Comparison of ENCODE assay signal across 22 mouse cellular contexts in the genomic region with DNA sequence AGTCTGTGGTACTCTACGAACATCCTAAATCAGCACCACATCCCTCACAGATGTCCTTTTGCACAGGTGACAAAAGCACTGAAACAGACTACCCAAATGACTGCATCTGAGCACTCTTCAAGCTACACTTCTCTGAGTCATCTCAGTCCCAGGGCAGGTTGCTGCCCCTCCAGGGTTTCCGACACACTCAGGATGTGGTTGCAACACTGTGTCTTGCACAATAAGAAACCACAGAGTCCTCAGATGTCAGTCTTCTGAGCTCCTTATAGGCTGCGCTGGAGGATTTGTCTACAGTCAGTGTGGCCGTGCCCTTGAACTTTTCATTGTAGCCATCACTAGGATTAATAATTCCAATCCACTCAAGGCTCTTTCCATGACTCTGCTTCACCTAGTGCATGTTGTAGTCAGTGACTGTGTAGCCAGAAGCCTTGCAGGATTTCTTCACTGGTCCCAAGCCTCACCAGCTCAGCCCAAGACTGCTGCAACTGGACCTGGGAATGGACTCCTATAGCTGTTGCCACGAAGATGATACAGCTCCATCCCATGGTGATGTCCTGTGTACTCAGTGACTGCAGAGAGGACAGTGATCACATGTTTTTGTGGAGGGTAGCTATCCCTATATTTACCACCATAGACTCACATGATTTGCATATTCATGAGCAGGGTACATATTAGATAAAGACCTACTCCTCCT.
DNase-seq lines count a peak whose midpoint lies in the region; ATAC-seq and TF ChIP-seq lines count a peak whose summit lies in the region.
"Had no signal": no experiment of that assay in that cellular context is flagged by ENCODE, and none has a peak within 500 bp of the region (broad histone marks: within the 10 kb centered on the region; RNA-seq: fewer than 3 reads in every experiment).

No protein-coding gene starts in this region.

- H3K4me2 ChIP-seq in liver, embryonic 16.5 days (ENCODE audit: low read depth, low read length) = no peak overlapping the region
- H3K4me2 ChIP-seq: heart, embryonic 13.5 days; hindbrain, embryonic 12.5 days; midbrain, embryonic 12.5 days had no signal

- no peak overlapping the region for H3ac ChIP-seq in C2C12 (ENCODE audit: control insufficient read depth, insufficient read length, low read depth)

- no peaks in the 10 kb centered on the region for H3K4me1 ChIP-seq in liver, embryonic 16.5 days (ENCODE audit: control insufficient read depth, low read depth, low read length)
- H3K4me1 ChIP-seq: heart, embryonic 13.5 days; hindbrain, embryonic 12.5 days; limb, embryonic 10.5 days; midbrain, embryonic 12.5 days had no signal

- ATAC-seq in liver, embryonic 16.5 days (ENCODE audit: low read depth) = peak; percentile 68
- no peak for ATAC-seq in activated CD4-positive, CD25-positive, alpha-beta regulatory T cell, adult 4 months
- ATAC-seq: forebrain, embryonic 14.5 days; lung, postnatal 0 days had no signal

- no peaks in the 10 kb centered on the region for H3K36me3 ChIP-seq in C2C12 (ENCODE audit: control insufficient read depth, insufficient read depth)
- no peaks in the 10 kb centered on the region for H3K36me3 ChIP-seq in liver, embryonic 16.5 days (ENCODE audit: control insufficient read depth, insufficient read depth)
- H3K36me3 ChIP-seq: heart, embryonic 13.5 days; hindbrain, embryonic 12.5 days; limb, embryonic 10.5 days; midbrain, embryonic 12.5 days had no signal

- H3K9me3 ChIP-seq in liver, embryonic 16.5 days (replicated peaks; ENCODE audit: control insufficient read depth, low read length) = no peaks in the 10 kb centered on the region
- H3K9me3 ChIP-seq: heart, embryonic 13.5 days; hindbrain, embryonic 12.5 days; limb, embryonic 10.5 days; midbrain, embryonic 12.5 days had no signal

- H3K79me3 ChIP-seq in C2C12 (ENCODE audit: low read depth) = no peaks in the 10 kb centered on the region

- TF ChIP-seq CTCF in C2C12 (IDR thresholded peaks at IDR 0.05; ENCODE audit: control insufficient read depth, insufficient read depth, insufficient read length) = no peak

- no peaks in the 10 kb centered on the region for H3K79me2 ChIP-seq in C2C12 (ENCODE audit: control insufficient read depth, insufficient read depth)

- no peak overlapping the region for H3K4me3 ChIP-seq in C2C12 (ENCODE audit: insufficient read depth, poor library complexity, severe bottlenecking)
- no peak overlapping the region for H3K4me3 ChIP-seq in liver, embryonic 16.5 days (ENCODE audit: low read depth, low read length)
- H3K4me3 ChIP-seq: heart, embryonic 13.5 days; hindbrain, embryonic 12.5 days; limb, embryonic 10.5 days; midbrain, embryonic 12.5 days had no signal

- no peak overlapping the region for H3K9ac ChIP-seq in liver, embryonic 16.5 days (ENCODE audit: low read depth, low read length)
- H3K9ac ChIP-seq: heart, embryonic 13.5 days; hindbrain, embryonic 12.5 days; midbrain, embryonic 12.5 days had no signal

- H3K27me3 ChIP-seq in C2C12 (ENCODE audit: control insufficient read depth, insufficient read depth, insufficient read length) = no peaks in the 10 kb centered on the region
- no peaks in the 10 kb centered on the region for H3K27me3 ChIP-seq in liver, embryonic 16.5 days (ENCODE audit: control insufficient read depth, insufficient read depth, low read depth, low read length)
- H3K27me3 ChIP-seq: heart, embryonic 13.5 days; hindbrain, embryonic 12.5 days; midbrain, embryonic 12.5 days had no signal

- no peak overlapping the region for H3K27ac ChIP-seq in liver, embryonic 16.5 days (ENCODE audit: low read length)
- H3K27ac ChIP-seq: heart, embryonic 13.5 days; hindbrain, embryonic 12.5 days; kidney, postnatal 0 days; limb, embryonic 10.5 days; midbrain, embryonic 12.5 days had no signal

- peak; percentile 13 for DNase-seq in adrenal gland, adult 2 months
- no peak for DNase-seq in adrenal gland, adult 18-20 months (ENCODE audit: low spot score in 2 of 2)
- DNase-seq in liver (peak; percentile 3), adipocyte (ENCODE audit: low spot score) (no peak)
- DNase-seq in right cerebral cortex, adult 18-20 months = no peak
- DNase-seq: cerebellum, adult 11-12 months; cerebellum, postnatal 36 days; gastrocnemius, postnatal 10 days; heart, adult 18-20 months; heart, postnatal 14 days; kidney, adult 2 months; right cerebral cortex, postnatal 14 days had no signal

- 29% methylated on average over 5 of the region's 5 CpGs for WGBS in liver, embryonic 16.5 days (ENCODE audit: insufficient replicate concordance)

TF ChIP-seq in C2C12, 6 proteins besides CTCF, POLR2A, EP300 and RAD21:
- TF ChIP-seq CEBPB (IDR thresholded peaks at IDR 0.05; ENCODE audit: low read depth) (peak; percentile 76), USF1 (IDR thresholded peaks at IDR 0.05; ENCODE audit: low read depth) (no peak)

Comparison
In these comparisons a context has a peak if more than half of its experiments do, and no peak if none do; other contexts are left out.
1. DNase-seq: peak in adrenal gland, adult 2 months (single experiment) and liver (single experiment); none in adrenal gland, adult 18-20 months (0 of 2), adipocyte (single experiment) and right cerebral cortex, adult 18-20 months (single experiment).